ENCODE assay signal across 21 mouse cellular contexts in genomic region chr3:9460284-9460683, GRCm38 (mm10).
DNase-seq lines count a peak whose midpoint lies in the region; ATAC-seq lines count a peak whose summit lies in the region.
"Had no signal": no experiment of that assay in that cellular context is flagged by ENCODE, and none has a peak within 500 bp of the region (broad histone marks: within the 10 kb centered on the region; RNA-seq: fewer than 3 reads in every experiment).

No protein-coding gene starts in this region.

- H3K9me3 ChIP-seq in heart, embryonic 10.5 days = no peaks in the 10 kb centered on the region
- H3K9me3 ChIP-seq in midbrain, embryonic 11.5 days (ENCODE audit: control insufficient read depth, low read length) = no peaks in the 10 kb centered on the region; the same call in 1 of the 2 replicates
- H3K9me3 ChIP-seq in midbrain, embryonic 14.5 days (ENCODE audit: control insufficient read depth, low read length) = no peaks in the 10 kb centered on the region
- H3K9me3 ChIP-seq: G1E had no signal

- H3K4me2 ChIP-seq in midbrain, embryonic 11.5 days = no peak overlapping the region
- no peak overlapping the region for H3K4me2 ChIP-seq in midbrain, embryonic 14.5 days (ENCODE audit: low read length)

- 88% methylated on average over 6 of the region's 6 CpGs for WGBS in heart, embryonic 10.5 days
- 88% methylated on average over 6 of the region's 6 CpGs for WGBS in midbrain, embryonic 11.5 days
- 89% methylated on average over 6 of the region's 6 CpGs for WGBS in midbrain, embryonic 14.5 days

- no peak for ATAC-seq in midbrain, embryonic 11.5 days (ENCODE audit: low FRiP score)
- no peak for ATAC-seq in midbrain, embryonic 14.5 days (ENCODE audit: low FRiP score, low TSS enrichment)
- ATAC-seq: activated CD4-positive, CD25-positive, alpha-beta regulatory T cell, adult 4 months; CD4-positive, CD25-positive, alpha-beta regulatory T cell, adult 4 months; Patski had no signal

- peaks cover 16% of the 10 kb centered on the region for H3K36me3 ChIP-seq in heart, embryonic 10.5 days
- H3K36me3 ChIP-seq in midbrain, embryonic 11.5 days (ENCODE audit: control insufficient read depth, insufficient read depth, low read length) = no peaks in the 10 kb centered on the region
- 0 out of 2 replicates have a peak, but pooled peaks cover 2% of the 10 kb centered on the region for H3K36me3 ChIP-seq in midbrain, embryonic 14.5 days (ENCODE audit: control insufficient read depth, insufficient read depth, low read length)

- no peaks in the 10 kb centered on the region for H3K27me3 ChIP-seq in heart, embryonic 10.5 days (ENCODE audit: insufficient read depth, poor library complexity, severe bottlenecking)
- H3K27me3 ChIP-seq in midbrain, embryonic 11.5 days (ENCODE audit: control insufficient read depth, insufficient read depth, low read length) = no peaks in the 10 kb centered on the region
- H3K27me3 ChIP-seq in midbrain, embryonic 14.5 days (ENCODE audit: control insufficient read depth, insufficient read depth, low read length) = no peaks in the 10 kb centered on the region
- H3K27me3 ChIP-seq: CH12.LX, Patski had no signal

- 0 out of 2 replicates have a peak, but pooled peaks cover 3% of the 10 kb centered on the region for H3K4me1 ChIP-seq in heart, embryonic 10.5 days
- H3K4me1 ChIP-seq in midbrain, embryonic 11.5 days (ENCODE audit: control insufficient read depth, insufficient read depth, low read length) = no peaks in the 10 kb centered on the region
- no peaks in the 10 kb centered on the region for H3K4me1 ChIP-seq in midbrain, embryonic 14.5 days (ENCODE audit: control insufficient read depth, insufficient read depth, low read length)

- no peak overlapping the region for H3K9ac ChIP-seq in midbrain, embryonic 11.5 days (ENCODE audit: low read length)
- no peak overlapping the region for H3K9ac ChIP-seq in midbrain, embryonic 14.5 days (replicated peaks; ENCODE audit: low read length)

- DNase-seq in heart, adult 11 months = peak; percentile 57
- DNase-seq in heart, adult 8-10 months (ENCODE audit: low spot score) = no peak
- DNase-seq in heart, embryonic 10.5 days (ENCODE audit: low spot score) = peak; percentile 58
- DNase-seq in heart, adult 9 months (ENCODE audit: low spot score in 2 of 2) = no peak
- DNase-seq in midbrain, embryonic 11.5 days (ENCODE audit: low spot score, missing footprints) = peak; percentile 54
- no peak for DNase-seq in midbrain, embryonic 14.5 days
- DNase-seq: adrenal gland, adult 2 months; adrenal gland, adult 8-10 months; adrenal gland, postnatal 10 days; adrenal gland, postnatal 14 days; adrenal gland, postnatal 25 days; adrenal gland, postnatal 36 days; B cell, adult 2 months; cerebellum, adult 11 months; cerebellum, adult 11-12 months; cerebellum, adult 18-20 months had no signal

- no peak overlapping the region for H3K27ac ChIP-seq in heart, embryonic 10.5 days
- no peak overlapping the region for H3K27ac ChIP-seq in midbrain, embryonic 11.5 days (ENCODE audit: low read depth, low read length)
- H3K27ac ChIP-seq in midbrain, embryonic 14.5 days (replicated peaks; ENCODE audit: low read depth, low read length) = no peak overlapping the region

- H3K4me3 ChIP-seq in heart, embryonic 10.5 days = no peak overlapping the region
- H3K4me3 ChIP-seq in midbrain, embryonic 11.5 days (ENCODE audit: low read depth, low read length) = no peak overlapping the region
- no peak overlapping the region for H3K4me3 ChIP-seq in midbrain, embryonic 14.5 days (replicated peaks; ENCODE audit: low read depth, low read length)

Comparison
In these comparisons a context has a peak if more than half of its experiments do, and no peak if none do; other contexts are left out.
1. DNase-seq: peak in heart, adult 11 months (single experiment), heart, embryonic 10.5 days (single experiment) and midbrain, embryonic 11.5 days (single experiment); none in heart, adult 8-10 months (single experiment), heart, adult 9 months (0 of 2) and midbrain, embryonic 14.5 days (single experiment).